Mouse (Mus musculus) forebrain, embryonic 15.5 days (tissue): ENCODE measurements around the gene Ceacam14. TPM values are rescaled to one million over a fixed set of nuclear protein-coding genes. Genes with fewer than 3 reads are reported as not detected.

Experiments
- ATAC-seq: fragments of 200-750 bp; cut with Nextera tagmentation; replicated peaks from 2 replicates; pipeline ENCODE4 v1.8.0; 2017; ENCODE audit warnings: mild to moderate bottlenecking, moderate TSS enrichment, moderate library complexity
- H3K27ac ChIP-seq: fragments of 300-500 bp; sonication (generic); replicated peaks from 2 replicates; pipeline ENCODE4 v1.5.1; 2015; ENCODE audit warnings: mild to moderate bottlenecking, inconsistent platforms
- H3K27me3 ChIP-seq: fragments of 300-500 bp; sonication (generic); 2 replicates; pipeline ENCODE4 v1.6.1; 2015; ENCODE audit warnings: inconsistent platforms
- H3K36me3 ChIP-seq: fragments of 300-500 bp; sonication (generic); 2 replicates; pipeline ENCODE4 v1.6.1; 2015; ENCODE audit warnings: mild to moderate bottlenecking, inconsistent platforms
- H3K4me1 ChIP-seq: fragments of 300-500 bp; sonication (generic); 2 replicates; pipeline ENCODE4 v1.6.1; 2015; ENCODE audit warnings: inconsistent platforms
- H3K4me2 ChIP-seq: fragments of 300-500 bp; sonication (generic); replicated peaks from 2 replicates; pipeline ENCODE4 v1.6.1; 2015; ENCODE audit warnings: mild to moderate bottlenecking, inconsistent platforms
- H3K4me3 ChIP-seq: fragments of 300-500 bp; sonication (generic); 2 replicates; pipeline ENCODE4 v1.5.1; 2015; ENCODE audit warnings: mild to moderate bottlenecking, inconsistent platforms
- H3K9ac ChIP-seq: fragments of 300-500 bp; sonication (generic); replicated peaks from 2 replicates; pipeline ENCODE4 v1.6.1; 2015; ENCODE audit warnings: mild to moderate bottlenecking, inconsistent platforms
- H3K9me3 ChIP-seq: fragments of 300-500 bp; sonication (generic); 2 replicates; pipeline ENCODE4 v1.6.1; 2016; ENCODE audit warnings: inconsistent platforms
- WGBS: fragments of 180-500 bp; shearing (Covaris S2); methylation state at CpG from one replicate; pipeline ENCODE4 v1.1.7; 2015; ENCODE audit warnings: mixed read lengths; 5-methylcytosine and 5-hydroxymethylcytosine counted together
- polyA plus RNA-seq: library from polyadenylated mRNA; unstranded; fragments of >200 nt; fragmentation: Nextera tagmentation; extraction: Ambion mirVana; gene quantifications from 2 replicates; pipeline ENCODE4 v1.2.1, GENCODE M21; 2015

Gene Ceacam14
- polyA plus RNA-seq = not detected in 2 replicates

DNA sequence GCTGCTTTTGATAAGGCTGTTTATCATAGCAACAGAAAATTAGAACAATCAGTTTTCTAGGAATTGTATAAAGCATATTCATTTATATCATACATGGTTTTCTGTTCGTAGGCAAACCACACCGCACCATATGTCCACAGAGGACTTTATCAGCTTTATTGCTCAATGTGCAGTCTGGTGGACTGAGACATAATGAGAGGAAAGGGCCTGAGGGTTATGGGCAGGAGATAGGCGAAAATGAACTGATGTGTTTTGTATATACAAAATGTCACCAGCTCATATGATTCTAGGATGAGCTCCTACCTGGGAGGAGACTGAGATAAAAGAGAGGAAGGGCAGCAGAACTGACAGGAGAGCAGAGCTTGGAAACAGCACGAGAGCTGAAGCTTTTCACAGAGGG lies at the start of gene Ceacam14:
Gene Ceacam14 (plus strand): TSS at position 301 of the 400 bp plus-strand sequence.
- Histone ChIP-seq H3K4me2 (no peak within 1 kb of the TSS), H3K36me3 (no peaks in the 10 kb centered on the region), H3K27me3 (no peaks in the 10 kb centered on the region), H3K4me1 (no peaks in the 10 kb centered on the region), H3K9ac (no peak within 1 kb of the TSS), H3K9me3 (peaks cover 34% of the 10 kb centered on the region), H3K4me3 (no peak within 1 kb of the TSS), H3K27ac (no peak within 1 kb of the TSS)
- WGBS = 70% methylated on average over 4 of the region's 4 CpGs
- no peak for ATAC-seq

Other genes with a start within 250 kb of the Ceacam14 start
- gene Ceacam5, start 99.4 kb upstream of the Ceacam14 start, polyA plus RNA-seq = not detected in 2 replicates
- not detected in 2 replicates for gene Gm5155, start 59.1 kb downstream of the Ceacam14 start, polyA plus RNA-seq
- not detected in 2 replicates for gene Ceacam11, start 159.5 kb downstream of the Ceacam14 start, polyA plus RNA-seq
- gene Ceacam13, start 197.3 kb downstream of the Ceacam14 start, polyA plus RNA-seq = not detected in 2 replicates